Mouse (Mus musculus) MEL (cell line): Measurements from ENCODE around the gene Rer1. TPM values are rescaled to one million over a fixed set of nuclear protein-coding genes. Genes with fewer than 3 reads are reported as not detected.

Experiments
- DNase-seq: peaks from one replicate; pipeline ENCODE4 v3.0.0; 2011; ENCODE audit warnings: low read depth, low spot score
- H3K27ac ChIP-seq: 2 replicates; pipeline ENCODE4 v1.5.1; 2012; ENCODE audit warnings: low read depth, mild to moderate bottlenecking, control low read depth, low read length, moderate library complexity; ENCODE audit not compliant: control insufficient read depth
- H3K27me3 ChIP-seq, 2 experiments: fragments of 150-350 bp in 1 of 2; sonication (generic) in 1 of 2; 2 replicates each; pipeline ENCODE4 v1.6.1; 2012; ENCODE audit warnings: low read length in 2 of 2, mild to moderate bottlenecking in 2 of 2, improper control_type of control experiment in 1 of 2, moderate library complexity in 1 of 2; ENCODE audit not compliant: insufficient read depth in 2 of 2, control insufficient read depth in 1 of 2
- H3K36me3 ChIP-seq, 2 experiments: 2 replicates each; pipeline ENCODE4 v1.6.1; 2012 to 2014; ENCODE audit warnings: low read length in 2 of 2, improper control_type of control experiment in 1 of 2, inconsistent platforms in 1 of 2, mild to moderate bottlenecking in 1 of 2; ENCODE audit not compliant: insufficient read depth in 2 of 2, control insufficient read depth in 1 of 2
- H3K4me1 ChIP-seq, 2 experiments: fragments of 150-350 bp in 1 of 2; sonication (generic) in 1 of 2; 2 replicates each; pipeline ENCODE4 v1.6.1; 2012; ENCODE audit warnings: low read length in 2 of 2, improper control_type of control experiment in 1 of 2, mild to moderate bottlenecking in 1 of 2; ENCODE audit not compliant: insufficient read depth in 2 of 2, control insufficient read depth in 1 of 2
- H3K4me3 ChIP-seq, 2 experiments: fragments of 150-350 bp in 1 of 2; sonication (generic) in 1 of 2; 2 replicates each; pipeline ENCODE4 v1.5.1; 2012; ENCODE audit warnings: low read depth in 2 of 2, low read length in 2 of 2, mild to moderate bottlenecking in 2 of 2, moderate library complexity in 2 of 2, control low read depth in 1 of 2, improper control_type of control experiment in 1 of 2; ENCODE audit not compliant: control insufficient read depth in 1 of 2, insufficient read depth in 1 of 2
- H3K79me2 ChIP-seq: 2 replicates; pipeline ENCODE4 v1.6.1; 2012; ENCODE audit warnings: mild to moderate bottlenecking, low read length, moderate library complexity; ENCODE audit not compliant: control insufficient read depth, poor library complexity, insufficient read depth
- H3K9ac ChIP-seq: 2 replicates; pipeline ENCODE4 v1.6.1; 2012; ENCODE audit warnings: low read depth, mild to moderate bottlenecking, control low read depth, low read length, moderate library complexity; ENCODE audit not compliant: control insufficient read depth, poor library complexity, severe bottlenecking
- H3K9me3 ChIP-seq: fragments of 150-350 bp; sonication (generic); replicated peaks from 2 replicates; pipeline ENCODE4 v1.6.1; 2012; ENCODE audit warnings: mild to moderate bottlenecking, low read length, improper control_type of control experiment, moderate library complexity; ENCODE audit not compliant: insufficient read depth
- BHLHE40 ChIP-seq: IDR thresholded peaks from 2 replicates; pipeline ENCODE4 v1.6.1; 2012; ENCODE audit warnings: low read depth, mild to moderate bottlenecking, inconsistent platforms, low read length, improper control_type of control experiment, borderline replicate concordance
- CHD1 ChIP-seq: IDR thresholded peaks from 2 replicates; pipeline ENCODE4 v1.6.1; 2012; ENCODE audit warnings: low read depth, mild to moderate bottlenecking, inconsistent platforms, low read length, improper control_type of control experiment
- CTCF ChIP-seq, 3 experiments: IDR thresholded peaks in 2 of 3; conservative IDR thresholded peaks in 1 of 3; 2 replicates each; pipeline ENCODE4 v1.5.1; 2011 to 2012; ENCODE audit warnings: low read length in 3 of 3, low read depth in 2 of 3, mild to moderate bottlenecking in 2 of 3, improper control_type of control experiment in 1 of 3, inconsistent platforms in 1 of 3, mixed read lengths in 1 of 3, moderate library complexity in 1 of 3; ENCODE audit not compliant: control insufficient read depth in 1 of 3, insufficient read depth in 1 of 3, poor library complexity in 1 of 3, severe bottlenecking in 1 of 3
- E2F4 ChIP-seq: IDR thresholded peaks from 2 replicates; pipeline ENCODE4 v1.6.1; 2011; ENCODE audit warnings: low read depth, low read length, improper control_type of control experiment, borderline replicate concordance
- GABPA ChIP-seq: IDR thresholded peaks from 2 replicates; pipeline ENCODE4 v1.6.1; 2012; ENCODE audit warnings: low read depth, mild to moderate bottlenecking, inconsistent platforms, low read length, improper control_type of control experiment, moderate library complexity
- HCFC1 ChIP-seq: IDR thresholded peaks from 2 replicates; pipeline ENCODE4 v1.6.1; 2012; ENCODE audit warnings: low read depth, mild to moderate bottlenecking, inconsistent platforms, low read length, improper control_type of control experiment, moderate library complexity
- JUND ChIP-seq: IDR thresholded peaks from 2 replicates; pipeline ENCODE4 v1.6.1; 2011; ENCODE audit warnings: low read depth, mild to moderate bottlenecking, improper control_type of control experiment, low read length
- KAT2A ChIP-seq: conservative IDR thresholded peaks from 2 replicates; pipeline ENCODE4 v1.6.1; 2012; ENCODE audit warnings: low read depth, low read length, improper control_type of control experiment, inconsistent platforms
- MAFK ChIP-seq: IDR thresholded peaks from 2 replicates; pipeline ENCODE4 v1.6.1; 2011; ENCODE audit warnings: low read depth, mild to moderate bottlenecking, low read length, improper control_type of control experiment, borderline replicate concordance
- MYC ChIP-seq: IDR thresholded peaks from 2 replicates; pipeline ENCODE4 v1.6.1; 2011; ENCODE audit warnings: low read depth, mild to moderate bottlenecking, low read length, improper control_type of control experiment, moderate library complexity
- NELFE ChIP-seq: IDR thresholded peaks from 2 replicates; pipeline ENCODE4 v1.6.1; 2011; ENCODE audit warnings: low read depth, low read length, improper control_type of control experiment
- POLR2A ChIP-seq, 2 experiments: IDR thresholded peaks; 2 replicates each; pipeline ENCODE4 v1.6.1; 2011 to 2012; ENCODE audit warnings: low read length in 2 of 2, mild to moderate bottlenecking in 2 of 2, control low read depth in 1 of 2, improper control_type of control experiment in 1 of 2, low read depth in 1 of 2, moderate library complexity in 1 of 2; ENCODE audit not compliant: control insufficient read depth in 1 of 2, insufficient read depth in 1 of 2, poor library complexity in 1 of 2
- RAD21 ChIP-seq: IDR thresholded peaks from 2 replicates; pipeline ENCODE4 v1.6.1; 2011; ENCODE audit warnings: mild to moderate bottlenecking, low read depth, low read length, improper control_type of control experiment
- SIN3A ChIP-seq: IDR thresholded peaks from 2 replicates; pipeline ENCODE4 v1.6.1; 2012; ENCODE audit warnings: low read length, improper control_type of control experiment, inconsistent platforms
- SMC3 ChIP-seq: IDR thresholded peaks from 2 replicates; pipeline ENCODE4 v1.6.1; 2011; ENCODE audit warnings: low read depth, low read length, improper control_type of control experiment
- polyA plus RNA-seq, 2 experiments: library from polyadenylated mRNA; stranded (reverse) in 1 of 2; unstranded in 1 of 2; fragments of >175 nt in 1 of 2; fragments of >200 nt in 1 of 2; gene quantifications; 2 replicates each; pipeline versions ENCODE4 v1.2.1 to v1.2.4; 2012; ENCODE audit warnings: low replicate concordance in 2 of 2, low read depth in 1 of 2; ENCODE audit not compliant: insufficient read length in 2 of 2, insufficient read depth in 1 of 2, missing spikeins in 1 of 2
- total RNA-seq: library from RNA; depleted of rRNA; stranded (reverse); fragments of 300-350 nt; gene quantifications from 2 replicates; pipeline ENCODE4 v1.2.3, GENCODE M21; 2012

Rer1 gene
- total and polyA plus RNA-seq, 3 experiments: 114 to 379 (median 140) TPM

DNA sequence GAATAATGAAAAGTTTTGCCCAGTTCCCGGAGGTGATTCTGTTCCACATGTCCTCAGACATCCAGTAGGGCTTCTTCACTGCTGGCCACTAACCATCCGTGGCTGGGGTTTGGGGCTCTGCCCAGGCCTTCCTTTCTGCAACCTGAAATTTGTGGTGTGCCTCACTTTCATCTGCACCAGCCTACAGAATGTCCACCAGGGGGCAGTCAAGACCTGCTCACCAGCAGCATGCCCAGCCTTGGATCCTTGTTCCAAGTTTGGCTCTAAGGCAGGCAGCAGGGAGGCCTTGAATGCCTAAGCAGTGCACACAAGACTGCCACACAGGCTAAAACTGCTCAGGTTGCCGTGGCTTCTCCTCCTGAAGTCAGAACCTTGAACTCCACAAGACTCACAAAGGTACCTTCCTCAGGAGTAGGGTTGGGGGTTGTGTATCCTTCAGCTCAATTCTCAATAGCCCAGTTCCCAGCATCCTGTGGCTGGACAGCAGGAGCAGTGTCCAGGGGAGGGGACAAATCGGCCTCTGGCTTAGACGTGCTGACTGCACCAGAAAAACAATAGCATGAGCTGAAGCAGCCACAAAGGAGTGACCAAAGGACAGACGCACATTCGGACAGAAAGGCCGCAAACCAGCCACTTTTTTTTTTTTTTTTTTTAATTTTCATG lies 9.2 kb upstream of the Rer1 start (continued):
- peak; percentile 39; the same call in 1 of the 2 replicates for TF ChIP-seq SIN3A
- TF ChIP-seq HCFC1: 0 out of 2 replicates have a peak, but pooled peaks have one; percentile 37
- no peak for TF ChIP-seq POLR2A (IDR thresholded peaks at IDR 0.05; ENCODE audit: control insufficient read depth in 1 of 2, insufficient read depth in 1 of 2, low read depth in 1 of 2, low read length in 2 of 2, poor library complexity in 1 of 2)
- no peak for TF ChIP-seq MAFK
- no peak for TF ChIP-seq GABPA
- TF ChIP-seq BHLHE40: 0 out of 2 replicates have a peak, but pooled peaks have one; percentile 16
- no peak for TF ChIP-seq E2F4
- no peak; the same call in 1 of the 2 replicates for TF ChIP-seq JUND

- H3K27me3 ChIP-seq: no peaks in the 10 kb centered on the region
- H3K9ac ChIP-seq: no peak overlapping the region
- TF ChIP-seq MYC (no peak), SMC3 (peak; percentile 62), CHD1 (no peak), NELFE (no peak), RAD21 (peak; percentile 17; the same call in 1 of the 2 replicates), HCFC1 (no peak), CTCF (IDR thresholded peaks at IDR 0.05 in 2 of 3, conservative IDR thresholded peaks at IDR 0.05 in 1 of 3; ENCODE audit: control insufficient read depth in 1 of 3, insufficient read depth in 1 of 3, low read depth in 2 of 3, low read length in 3 of 3, poor library complexity in 1 of 3, severe bottlenecking in 1 of 3) (peak; percentile 79 to 87 (median 86))
- TF ChIP-seq, all 39 proteins: peak for 3
- Histone ChIP-seq H3K36me3 (no peaks in the 10 kb centered on the region), H3K4me3 (no peak overlapping the region), H3K9me3 (no peaks in the 10 kb centered on the region), H3K27ac (no peak overlapping the region), H3K4me1 (no peaks in the 10 kb centered on the region), H3K79me2 (no peaks in the 10 kb centered on the region)
- DNase-seq: peak; percentile 68
Measured at GRCm38 (mm10) chr4:155094565-155094964, 8.4 kb upstream of the Rer1 start.

- Histone ChIP-seq H3K9ac (no peak overlapping the region), H3K27me3 (no peaks in the 10 kb centered on the region), H3K79me2 (no peaks in the 10 kb centered on the region), H3K27ac (no peak overlapping the region), H3K9me3 (no peaks in the 10 kb centered on the region), H3K4me1 (no peaks in the 10 kb centered on the region), H3K36me3 (no peaks in the 10 kb centered on the region), H3K4me3 (no peak overlapping the region)
- TF ChIP-seq NELFE: no peak
- no peak for TF ChIP-seq POLR2A (IDR thresholded peaks at IDR 0.05; ENCODE audit: control insufficient read depth in 1 of 2, insufficient read depth in 1 of 2, low read depth in 1 of 2, low read length in 2 of 2, poor library complexity in 1 of 2)
- TF ChIP-seq KAT2A: no peak
- no peak for DNase-seq
Measured at GRCm38 (mm10) chr4:155093431-155094149, 7.4 kb upstream of the Rer1 start.
